Mouse (Mus musculus): ENCODE measurements around the gene Apob. TPM values are rescaled to one million over a fixed set of nuclear protein-coding genes. Genes with fewer than 3 reads are reported as not detected.

Gene Apob
- polyA plus RNA-seq, 1 experiment from 2014 or later, result 64.5 TPM

DNA sequence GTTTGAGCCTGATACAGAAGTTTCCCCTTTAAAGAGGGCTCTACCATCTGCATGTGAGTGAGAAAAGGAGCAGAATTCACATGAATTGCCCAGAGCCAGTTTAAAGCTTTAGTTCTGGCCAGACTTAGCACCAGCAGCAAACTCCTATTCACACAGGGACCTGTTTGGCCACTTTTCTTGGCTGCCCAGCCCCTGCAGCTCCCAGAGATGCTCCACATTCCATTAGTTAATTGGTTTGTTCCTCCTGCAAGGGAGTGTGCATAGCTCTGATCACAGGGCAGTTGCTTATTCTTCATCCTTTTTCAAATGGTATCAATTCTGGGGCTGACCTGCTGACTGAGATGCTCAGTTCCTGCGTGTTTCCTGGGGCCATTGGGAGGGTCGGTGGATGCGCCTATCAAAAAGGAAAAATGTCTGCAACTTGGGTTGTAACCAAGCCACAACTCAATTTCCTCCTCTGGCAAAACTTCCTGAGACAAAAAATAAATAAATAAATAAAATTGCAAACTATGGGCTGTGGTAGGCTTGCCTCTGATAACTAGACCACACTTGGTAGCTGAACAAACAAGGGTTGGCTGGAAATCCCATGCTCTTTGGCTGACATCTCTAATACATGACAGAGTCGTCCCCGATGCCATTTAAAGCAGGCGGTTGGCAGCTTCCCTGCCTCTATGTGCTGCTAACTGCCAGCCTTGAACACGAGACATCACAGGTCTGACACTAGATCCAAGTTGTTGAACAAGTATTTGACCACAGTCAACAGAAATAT is 65.4 kb downstream of the Apob start:
- H3K9me3 ChIP-seq (replicated peaks), result no peaks in the 10 kb centered on the region
- no peak overlapping the region for H3K9ac ChIP-seq
- no peaks in the 10 kb centered on the region for H3K4me1 ChIP-seq
- no peak overlapping the region for H3K4me2 ChIP-seq
- H3K4me3 ChIP-seq, result no peak overlapping the region
- 46% methylated on average over 7 of the region's 7 CpGs for WGBS (ENCODE audit: insufficient replicate concordance)
- no peak for ATAC-seq
- H3K36me3 ChIP-seq, result no peaks in the 10 kb centered on the region
- no peaks in the 10 kb centered on the region for H3K27me3 ChIP-seq (replicated peaks)
- no peak overlapping the region for H3K27ac ChIP-seq

GRCm38 (mm10) chr12:8047046-8047445 is 69.6 kb downstream of the Apob start:
- 79% methylated on average over 2 of the region's 2 CpGs for WGBS (ENCODE audit: insufficient replicate concordance)
- H3K4me2 ChIP-seq, result no peak overlapping the region
- no peak overlapping the region for H3K4me3 ChIP-seq
- ATAC-seq, result no peak
- no peak overlapping the region for H3K9ac ChIP-seq
- H3K27me3 ChIP-seq (replicated peaks), result no peaks in the 10 kb centered on the region
- no peaks in the 10 kb centered on the region for H3K9me3 ChIP-seq (replicated peaks)
- no peak overlapping the region for H3K27ac ChIP-seq
- H3K4me1 ChIP-seq, result no peaks in the 10 kb centered on the region
- no peaks in the 10 kb centered on the region for H3K36me3 ChIP-seq

- H3K9me3 ChIP-seq (replicated peaks), result no peaks in the 10 kb centered on the region
- H3K9ac ChIP-seq, result no peak overlapping the region
- H3K4me1 ChIP-seq, result no peaks in the 10 kb centered on the region
- no peak for ATAC-seq
- no peak overlapping the region for H3K27ac ChIP-seq
- no peak overlapping the region for H3K4me3 ChIP-seq
- WGBS (ENCODE audit: insufficient replicate concordance), result 14% methylated on average over 1 of the region's 1 CpGs
- H3K27me3 ChIP-seq (replicated peaks), result no peaks in the 10 kb centered on the region
- H3K36me3 ChIP-seq, result no peaks in the 10 kb centered on the region
- no peak overlapping the region for H3K4me2 ChIP-seq
These were observed 70.4 kb downstream of the Apob start for GRCm38 (mm10) chr12:8047789-8048309.

- Histone ChIP-seq H3K9me3 (replicated peaks) (no peaks in the 10 kb centered on the region), H3K27me3 (replicated peaks) (no peaks in the 10 kb centered on the region), H3K9ac (no peak overlapping the region), H3K4me2 (no peak overlapping the region), H3K27ac (no peak overlapping the region), H3K4me3 (no peak overlapping the region), H3K36me3 (no peaks in the 10 kb centered on the region), H3K4me1 (no peaks in the 10 kb centered on the region)
- ATAC-seq, result no peak
- WGBS (ENCODE audit: insufficient replicate concordance), result 67% methylated on average over 8 of the region's 8 CpGs
These were observed 78.7 kb downstream of the Apob start for GRCm38 (mm10) chr12:8056001-8056640.

- H3K4me3 ChIP-seq, result no peak overlapping the region
- no peaks in the 10 kb centered on the region for H3K9me3 ChIP-seq (replicated peaks)
- H3K36me3 ChIP-seq, result no peaks in the 10 kb centered on the region
- no peaks in the 10 kb centered on the region for H3K4me1 ChIP-seq
- no peaks in the 10 kb centered on the region for H3K27me3 ChIP-seq (replicated peaks)
- no peak for ATAC-seq
- no peak overlapping the region for H3K27ac ChIP-seq
- no peak overlapping the region for H3K4me2 ChIP-seq
- H3K9ac ChIP-seq, result no peak overlapping the region
- WGBS (ENCODE audit: insufficient replicate concordance), result 11% methylated on average over 3 of the region's 3 CpGs
These were observed 82.1 kb downstream of the Apob start for GRCm38 (mm10) chr12:8059576-8059975.

- H3K9me3 ChIP-seq (replicated peaks), result no peaks in the 10 kb centered on the region
- 56% methylated on average over 11 of the region's 11 CpGs for WGBS (ENCODE audit: insufficient replicate concordance)
- no peak overlapping the region for H3K4me3 ChIP-seq
- H3K4me1 ChIP-seq, result no peaks in the 10 kb centered on the region
- H3K27ac ChIP-seq, result no peak overlapping the region
- no peaks in the 10 kb centered on the region for H3K27me3 ChIP-seq (replicated peaks)
- H3K36me3 ChIP-seq, result no peaks in the 10 kb centered on the region
- no peak overlapping the region for H3K4me2 ChIP-seq
- ATAC-seq, result no peak
- H3K9ac ChIP-seq, result no peak overlapping the region
These were observed 86.1 kb downstream of the Apob start for GRCm38 (mm10) chr12:8063363-8064065.

Other genes starting within 250 kb of the Apob start
- gene Ldah, start 230.5 kb downstream of the Apob start, polyA plus RNA-seq (2016; fragmentation: Nextera tagmentation; extraction: Ambion mirVana), result 36.6 and 42.8 TPM in 2 replicates